Mouse (Mus musculus): ENCODE data around the gene Rfx4. TPM values are rescaled to one million over a fixed set of nuclear protein-coding genes. Genes with fewer than 3 reads are reported as not detected.

The Rfx4 gene
- total and polyA plus RNA-seq, 3 experiments: 0.10 TPM; not detected in 2

GRCm38 (mm10) chr10:84867577-84867976 is 111.7 kb downstream of the Rfx4 start:
- no peak for DNase-seq

DNA sequence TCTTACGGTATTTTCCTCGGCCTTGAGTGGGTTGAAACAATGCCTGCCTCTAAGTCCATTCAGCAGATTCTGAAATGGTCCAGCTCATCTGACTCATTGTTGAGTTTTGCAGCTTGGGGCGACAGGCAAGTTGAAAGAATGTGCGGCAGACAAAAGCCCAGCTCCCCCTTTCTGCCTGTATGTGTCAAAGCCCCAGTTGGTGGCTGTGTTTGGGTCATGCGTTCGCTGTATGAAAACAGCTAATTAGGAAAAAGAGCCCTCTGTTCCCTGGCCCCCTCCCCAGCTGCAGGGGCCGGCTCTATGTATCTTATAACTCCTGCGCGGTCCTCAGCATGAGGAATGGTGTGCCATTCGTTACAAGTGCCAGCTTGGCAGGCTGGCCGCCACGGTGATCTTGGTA is 115.4 kb downstream of the Rfx4 start:
- DNase-seq: peak; percentile 24

DNA sequence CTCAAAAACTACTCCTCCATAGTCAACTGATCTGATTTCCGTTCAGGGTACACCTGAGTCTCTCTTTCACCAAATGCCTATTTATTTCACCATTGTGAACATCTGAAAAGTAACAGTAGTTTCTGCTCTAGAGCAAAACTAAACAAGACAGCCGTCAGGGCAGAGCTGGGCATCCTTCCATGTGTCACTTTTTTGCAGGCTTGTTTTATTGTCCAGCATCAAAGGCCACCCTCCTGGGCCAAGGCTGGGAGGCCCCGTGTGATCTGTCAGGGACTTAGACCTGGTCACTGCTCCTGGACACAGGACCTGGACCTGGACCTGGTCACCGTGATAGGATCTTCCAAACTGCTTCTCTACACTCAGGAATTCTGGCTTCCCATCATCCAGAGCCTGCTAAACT is 116.1 kb downstream of the Rfx4 start:
- peak; percentile 48 for DNase-seq

DNA sequence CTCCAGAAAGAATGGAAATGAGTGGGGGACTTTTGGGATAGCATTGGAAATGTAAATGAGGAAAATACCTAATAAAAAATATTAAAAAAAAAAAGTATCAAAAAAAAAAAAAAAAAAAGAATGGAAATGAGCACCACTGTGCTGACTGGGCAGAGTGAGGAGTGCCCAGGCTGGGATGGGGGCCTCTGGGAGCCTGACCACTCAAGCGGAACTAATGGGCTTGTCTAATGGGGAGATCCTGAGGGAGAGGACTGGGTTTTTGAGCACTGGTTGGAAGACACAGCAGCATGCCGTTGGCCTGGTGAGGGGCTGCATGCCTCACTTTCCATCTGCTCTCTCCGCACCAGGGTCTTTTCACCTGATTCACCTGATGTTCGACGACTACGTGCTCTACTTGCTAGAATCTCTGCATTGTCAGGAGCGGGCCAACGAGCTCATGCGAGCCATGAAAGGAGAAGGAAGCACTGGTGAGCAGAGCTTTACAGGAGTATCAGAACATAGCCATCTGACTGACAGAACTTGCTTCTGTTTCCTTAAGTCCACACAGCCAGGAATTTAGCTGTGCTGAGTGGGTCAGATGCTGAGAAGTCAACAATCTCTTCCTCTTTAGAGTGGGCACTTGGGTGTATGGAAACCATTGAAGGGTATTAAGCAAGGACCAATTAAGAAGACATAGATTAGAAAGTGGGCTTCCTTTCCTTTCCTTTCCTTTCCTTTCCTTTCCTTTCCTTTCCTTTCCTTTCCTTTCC is 124.1 kb downstream of the Rfx4 start:
- DNase-seq: no peak

DNA sequence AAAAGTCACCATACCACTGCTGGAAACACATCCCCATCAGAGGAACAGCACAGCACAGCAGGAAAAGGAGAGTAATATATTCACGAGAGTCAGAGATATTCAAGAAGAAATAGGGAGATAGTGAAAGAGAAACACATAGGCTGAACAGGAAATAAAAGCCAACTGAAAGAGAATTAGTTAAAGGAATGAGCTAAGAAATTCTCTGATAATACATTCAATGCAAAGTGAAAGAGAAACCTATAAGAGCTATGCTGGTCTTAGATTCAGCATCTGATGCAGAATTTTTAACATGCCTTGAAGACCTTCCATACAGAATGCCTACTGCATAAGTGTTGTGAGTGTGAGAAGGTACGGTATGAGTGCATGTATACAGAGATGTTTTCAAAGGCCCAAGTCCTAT is 126.7 kb downstream of the Rfx4 start:
- no peak for DNase-seq

GRCm38 (mm10) chr10:84885341-84885884 is 129.6 kb downstream of the Rfx4 start:
- no peak for DNase-seq

DNA sequence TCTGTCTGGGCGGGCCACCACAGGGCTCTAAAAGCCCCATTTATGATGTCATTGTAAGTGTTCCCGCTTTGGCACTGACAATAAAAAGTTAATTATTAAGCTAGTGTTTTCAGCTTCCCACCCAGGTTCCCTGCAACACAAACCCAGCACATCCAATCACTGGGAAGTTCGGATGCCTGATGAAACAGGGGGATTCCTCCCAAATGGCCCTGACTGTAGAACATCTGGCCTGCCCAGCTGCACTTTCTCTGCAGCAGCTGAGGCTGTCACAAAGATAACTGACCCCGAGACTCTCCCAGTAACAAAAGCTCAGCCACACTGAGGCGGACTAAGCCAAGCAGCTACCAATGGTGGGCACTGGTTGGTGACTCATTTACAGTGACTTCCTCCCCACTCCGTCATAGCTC is 130.4 kb downstream of the Rfx4 start:
- no peak for DNase-seq

DNA sequence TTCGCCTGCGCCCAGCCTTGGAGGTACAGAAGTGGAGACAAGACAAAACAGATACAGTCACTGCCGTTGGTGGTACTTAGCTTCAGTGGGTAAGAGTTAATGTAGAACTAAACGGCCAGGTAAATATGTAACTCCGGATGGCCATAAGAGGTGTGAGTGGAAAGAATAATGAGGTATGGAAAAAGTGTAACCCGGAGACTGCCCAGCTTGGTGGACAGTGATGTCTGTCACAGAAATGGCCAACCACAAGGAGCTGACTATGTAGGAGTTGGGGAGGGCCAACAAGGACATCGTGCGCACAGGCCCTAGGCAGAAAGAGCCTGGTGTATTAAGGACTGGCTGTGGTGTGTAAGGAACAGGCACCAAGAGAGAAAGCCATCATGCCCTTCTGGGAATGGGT is 130.9 kb downstream of the Rfx4 start:
- no peak for DNase-seq

DNA sequence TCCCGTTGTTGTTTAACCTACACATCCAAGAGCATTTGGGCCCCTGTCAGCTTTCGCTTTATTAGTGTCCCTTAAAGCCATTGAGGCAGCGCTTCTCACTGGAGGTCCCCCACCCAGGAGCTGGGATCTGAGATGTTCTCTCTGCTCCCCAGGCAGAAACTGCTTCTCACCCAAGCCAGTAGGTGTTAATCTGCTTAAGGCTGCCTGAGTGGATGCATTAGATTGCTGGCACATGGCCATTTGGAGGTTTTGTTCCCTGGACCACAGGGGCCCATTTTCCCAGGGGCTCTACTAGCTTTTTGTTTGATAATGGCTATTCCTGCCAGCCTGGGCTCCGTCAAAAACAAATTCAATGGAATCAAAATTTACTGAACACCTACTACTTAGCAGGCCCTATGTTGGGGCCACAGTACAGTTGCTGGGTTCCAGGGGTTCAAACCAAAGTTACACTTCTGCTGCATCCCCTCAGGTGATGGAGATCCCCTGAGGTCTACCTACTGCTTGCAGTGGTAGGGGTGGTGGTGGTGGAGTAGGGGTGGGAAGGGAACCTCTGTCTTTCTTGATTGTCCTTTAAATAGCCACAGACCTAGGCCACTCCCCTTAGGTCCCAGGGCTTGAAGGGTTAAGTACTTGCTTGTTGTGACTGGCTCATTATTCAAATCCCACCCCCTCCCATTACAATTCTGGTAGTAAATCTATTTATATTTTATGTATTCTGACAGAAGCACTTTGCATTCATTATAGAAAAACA is 133.4 kb downstream of the Rfx4 start:
- no peak for DNase-seq

DNA sequence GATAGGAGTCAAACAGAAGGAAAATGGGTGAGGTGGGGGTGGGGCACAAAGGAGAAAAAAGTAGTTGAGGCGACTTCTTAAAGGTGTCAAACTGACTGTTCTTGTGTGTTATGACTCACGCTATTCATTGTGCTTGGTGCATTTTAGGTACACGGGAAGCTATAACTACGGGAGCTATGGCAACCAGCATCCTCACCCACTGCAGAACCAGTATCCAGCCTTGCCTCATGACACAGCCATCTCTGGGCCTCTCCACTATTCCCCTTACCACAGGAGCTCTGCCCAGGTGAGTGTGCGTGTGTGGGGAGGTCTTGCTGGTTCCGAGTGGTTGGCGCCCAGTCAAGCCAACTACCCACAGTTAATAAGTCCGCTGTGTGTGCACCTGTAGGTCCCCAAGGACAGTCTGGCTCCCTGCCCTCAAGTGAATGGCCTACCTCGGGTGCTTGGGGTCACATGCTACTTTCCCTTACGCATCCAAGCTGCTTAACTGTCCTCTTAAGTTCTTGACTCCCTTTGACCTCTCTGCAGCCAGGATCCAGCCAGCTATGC is 140.0 kb downstream of the Rfx4 start:
- no peak for DNase-seq

GRCm38 (mm10) chr10:84896941-84897930 is 141.4 kb downstream of the Rfx4 start:
- no peak for DNase-seq

- no peak for DNase-seq
Observed at GRCm38 (mm10) chr10:84898144-84898979, 142.5 kb downstream of the Rfx4 start.

- peak; percentile 37 for DNase-seq
Observed at GRCm38 (mm10) chr10:84901676-84902075, 145.8 kb downstream of the Rfx4 start.

- no peak for DNase-seq
Observed at GRCm38 (mm10) chr10:84902213-84902612, 146.4 kb downstream of the Rfx4 start.

DNA sequence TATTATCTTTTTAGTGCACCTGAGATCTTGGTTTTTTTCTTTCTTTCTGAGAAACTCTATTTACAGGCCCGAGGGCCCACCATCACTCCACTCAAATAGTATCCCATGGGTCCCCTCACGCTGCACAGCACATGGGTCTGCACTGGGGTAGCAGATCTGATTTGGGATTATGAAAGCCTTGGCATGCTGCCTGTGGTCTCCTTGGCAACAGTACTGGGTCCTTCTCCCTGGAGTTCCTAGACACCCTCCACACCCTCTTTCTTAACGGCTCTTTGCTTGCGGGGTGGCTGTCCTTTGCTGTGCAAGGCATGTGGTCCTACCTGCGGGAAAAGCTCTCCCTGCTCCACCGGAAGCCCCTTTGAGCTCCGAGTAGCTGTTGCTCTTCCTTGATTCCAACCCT is 147.4 kb downstream of the Rfx4 start:
- peak; percentile 54 for DNase-seq

DNA sequence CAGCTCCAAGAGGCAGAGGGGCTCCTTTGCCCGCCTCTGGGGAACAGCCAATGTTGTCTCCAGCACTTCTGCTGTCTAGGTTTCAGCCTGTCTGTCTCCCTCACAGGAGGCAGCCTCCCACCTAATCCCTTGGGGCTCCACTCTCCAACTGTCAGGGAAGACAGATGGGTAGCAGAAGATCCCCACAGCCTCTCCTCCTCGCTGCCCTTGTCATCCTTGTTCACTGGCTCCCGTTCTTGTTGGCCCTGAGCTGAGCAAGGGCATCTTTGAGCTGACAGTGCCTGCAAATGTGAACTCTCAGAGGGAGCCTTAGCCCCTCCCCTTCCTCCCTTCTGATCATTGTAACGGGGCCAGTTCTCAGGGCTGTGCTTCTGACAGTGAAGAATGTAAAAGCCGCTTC is 147.9 kb downstream of the Rfx4 start:
- DNase-seq: peak; percentile 49

DNA sequence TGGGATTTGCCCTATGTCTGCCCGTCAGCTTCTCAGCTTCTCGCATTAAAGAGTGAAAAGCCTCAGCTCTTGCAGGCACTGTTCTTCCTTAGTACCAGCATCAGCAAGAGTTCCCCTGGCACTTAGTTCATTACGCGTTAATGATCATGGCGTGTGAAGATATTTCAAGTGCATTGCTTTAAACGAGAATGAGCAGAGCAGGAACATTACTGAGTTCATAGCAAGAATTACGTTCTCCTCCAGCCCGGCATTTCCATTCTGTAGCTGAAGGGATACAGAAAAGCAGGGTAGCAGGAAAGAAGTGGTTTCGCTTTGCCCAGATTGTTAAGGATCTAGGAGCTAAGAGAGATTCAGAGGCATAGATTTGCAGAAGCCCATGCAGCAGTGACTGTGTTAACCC is 151.0 kb downstream of the Rfx4 start:
- no peak for DNase-seq

DNA sequence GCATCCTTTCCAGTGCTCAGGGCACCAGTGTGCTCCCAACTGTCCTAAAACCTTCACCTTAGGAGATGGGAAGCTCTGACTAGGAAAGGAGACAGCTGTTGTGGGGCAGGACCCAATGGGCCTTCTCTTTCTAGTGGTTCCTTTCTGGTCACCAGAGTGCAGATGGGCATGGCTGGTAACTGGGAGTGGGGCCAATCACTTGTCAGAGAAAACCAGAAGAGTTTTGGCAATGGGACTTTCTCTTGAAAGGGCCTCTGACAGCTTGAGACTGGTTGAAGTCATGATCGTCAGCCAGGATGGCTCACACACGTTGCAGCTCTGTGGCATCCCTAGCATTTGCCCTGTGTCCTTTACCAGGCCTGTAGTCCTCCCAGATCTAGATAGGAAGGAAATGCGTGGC is 152.1 kb downstream of the Rfx4 start:
- DNase-seq: no peak

DNA sequence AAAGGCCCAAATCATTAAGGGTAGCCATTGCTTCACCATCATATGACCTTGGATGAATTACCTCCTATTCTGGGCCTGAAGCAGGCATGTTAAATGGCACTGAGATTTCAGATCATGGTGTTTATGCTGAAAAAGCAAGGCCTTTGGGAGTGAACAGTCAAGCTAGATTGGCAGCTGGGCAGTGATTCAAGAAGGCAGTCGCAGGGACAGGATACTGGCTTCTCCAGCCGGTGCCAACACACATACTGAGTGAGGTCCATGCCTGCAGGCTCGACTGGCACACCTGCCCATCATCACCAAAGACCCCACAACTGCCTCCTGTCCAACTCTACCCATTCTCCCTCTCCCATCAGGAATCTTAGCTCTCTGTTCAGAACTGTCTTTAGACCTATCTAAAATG is 152.6 kb downstream of the Rfx4 start:
- DNase-seq: no peak

- peak; percentile 67 for DNase-seq
Observed at GRCm38 (mm10) chr10:84909021-84909801, 153.3 kb downstream of the Rfx4 start.
